Mouse (Mus musculus): ENCODE measurements around the gene Pdxk. TPM values are rescaled to one million over a fixed set of nuclear protein-coding genes. Genes with fewer than 3 reads are reported as not detected.

Pdxk gene
- polyA plus RNA-seq, 1 experiment from 2014 or later = 12.4 TPM

DNA sequence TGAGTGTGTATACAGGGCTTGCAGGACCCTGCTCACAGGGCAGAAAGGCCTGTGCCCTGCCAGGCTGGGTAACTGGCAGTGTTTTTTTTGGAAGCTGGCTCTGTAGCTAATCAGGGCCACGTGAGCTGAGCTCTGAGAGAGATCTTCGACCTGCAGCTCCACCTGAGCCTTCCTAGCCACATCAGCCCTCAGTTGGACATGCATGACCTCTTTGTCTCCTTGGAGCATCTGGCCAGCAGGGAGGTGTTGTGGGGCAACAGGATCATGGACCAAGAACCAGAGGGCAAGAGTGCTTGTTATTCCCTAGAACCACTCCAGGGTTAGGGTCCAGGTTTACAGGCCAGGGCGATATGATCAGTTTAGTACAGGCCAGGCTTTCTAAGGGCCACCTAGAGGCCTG, 17.4 kb downstream of the Pdxk start:
- no peaks in the 10 kb centered on the region for H3K4me1 ChIP-seq (ENCODE audit: control insufficient read depth, insufficient read depth, low read length)
- 92% methylated on average over 3 of the region's 3 CpGs for WGBS
- no peak overlapping the region for H3K4me2 ChIP-seq (ENCODE audit: low read depth, low read length)
- H3K36me3 ChIP-seq (ENCODE audit: control insufficient read depth, insufficient read depth, low read length) = peaks cover 4% of the 10 kb centered on the region
- no peak for ATAC-seq (ENCODE audit: insufficient read depth, low FRiP score)
- no peak overlapping the region for H3K27ac ChIP-seq (ENCODE audit: low read length)
- no peaks in the 10 kb centered on the region for H3K9me3 ChIP-seq (replicated peaks; ENCODE audit: control insufficient read depth, low read length)
- no peak overlapping the region for H3K9ac ChIP-seq (ENCODE audit: low read length)
- H3K27me3 ChIP-seq (ENCODE audit: control insufficient read depth, insufficient read depth, low read length) = no peaks in the 10 kb centered on the region
- no peak overlapping the region for H3K4me3 ChIP-seq (replicated peaks; ENCODE audit: low read length)

- no peaks in the 10 kb centered on the region for H3K9me3 ChIP-seq (replicated peaks; ENCODE audit: control insufficient read depth, low read length)
Measured at GRCm38 (mm10) chr10:78446195-78446594, 18.6 kb downstream of the Pdxk start.

GRCm38 (mm10) chr10:78442292-78442691, 22.5 kb downstream of the Pdxk start:
- no peak for ATAC-seq (ENCODE audit: insufficient read depth, low FRiP score)
- Histone ChIP-seq H3K36me3 (ENCODE audit: control insufficient read depth, insufficient read depth, low read length) (peaks cover 4% of the 10 kb centered on the region), H3K4me1 (ENCODE audit: control insufficient read depth, insufficient read depth, low read length) (no peaks in the 10 kb centered on the region), H3K9me3 (replicated peaks; ENCODE audit: control insufficient read depth, low read length) (no peaks in the 10 kb centered on the region), H3K9ac (ENCODE audit: low read length) (no peak overlapping the region), H3K4me2 (ENCODE audit: low read depth, low read length) (no peak overlapping the region), H3K4me3 (replicated peaks; ENCODE audit: low read length) (no peak overlapping the region), H3K27ac (ENCODE audit: low read length) (no peak overlapping the region), H3K27me3 (ENCODE audit: control insufficient read depth, insufficient read depth, low read length) (no peaks in the 10 kb centered on the region)
- 87% methylated on average over 3 of the region's 3 CpGs for WGBS

More at GRCm38 (mm10) chr10:78446195-78446594, 18.6 kb downstream of the Pdxk start:
- WGBS = 89% methylated on average over 3 of the region's 3 CpGs
- H3K4me1 ChIP-seq (ENCODE audit: control insufficient read depth, insufficient read depth, low read length) = no peaks in the 10 kb centered on the region
- H3K4me3 ChIP-seq (replicated peaks; ENCODE audit: low read length) = no peak overlapping the region
- no peak overlapping the region for H3K27ac ChIP-seq (ENCODE audit: low read length)
- H3K4me2 ChIP-seq (ENCODE audit: low read depth, low read length) = no peak overlapping the region
- H3K9ac ChIP-seq (ENCODE audit: low read length) = no peak overlapping the region
- H3K27me3 ChIP-seq (ENCODE audit: control insufficient read depth, insufficient read depth, low read length) = no peaks in the 10 kb centered on the region
- H3K36me3 ChIP-seq (ENCODE audit: control insufficient read depth, insufficient read depth, low read length) = peaks cover 4% of the 10 kb centered on the region
- no peak for ATAC-seq (ENCODE audit: insufficient read depth, low FRiP score)

DNA sequence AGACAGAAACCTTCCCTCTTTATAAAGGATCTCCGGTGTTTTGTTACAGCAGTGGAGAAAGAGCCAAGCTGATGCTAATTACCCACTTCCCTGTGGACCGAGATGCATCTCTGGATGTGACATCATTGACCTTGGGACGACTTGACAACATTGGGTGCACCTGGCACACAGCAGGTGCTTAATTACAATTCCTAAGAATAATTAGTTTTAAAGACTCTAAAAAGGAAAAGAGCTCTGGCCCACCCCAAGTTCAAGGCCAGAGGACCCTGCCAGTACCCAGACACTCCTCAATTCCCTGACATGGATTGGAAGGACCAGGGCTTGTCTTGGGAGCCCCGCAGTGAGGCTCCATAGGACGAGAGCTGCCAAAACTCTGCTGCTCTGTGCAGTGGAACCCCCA, 23.2 kb downstream of the Pdxk start:
- Histone ChIP-seq H3K27me3 (ENCODE audit: control insufficient read depth, insufficient read depth, low read length) (no peaks in the 10 kb centered on the region), H3K36me3 (ENCODE audit: control insufficient read depth, insufficient read depth, low read length) (peaks cover 4% of the 10 kb centered on the region), H3K4me1 (ENCODE audit: control insufficient read depth, insufficient read depth, low read length) (no peaks in the 10 kb centered on the region), H3K27ac (ENCODE audit: low read length) (no peak overlapping the region), H3K9me3 (replicated peaks; ENCODE audit: control insufficient read depth, low read length) (no peaks in the 10 kb centered on the region), H3K4me2 (ENCODE audit: low read depth, low read length) (no peak overlapping the region), H3K9ac (ENCODE audit: low read length) (no peak overlapping the region), H3K4me3 (replicated peaks; ENCODE audit: low read length) (no peak overlapping the region)
- ATAC-seq (ENCODE audit: insufficient read depth, low FRiP score) = no peak
- 86% methylated on average over 5 of the region's 5 CpGs for WGBS

- H3K9ac ChIP-seq (ENCODE audit: low read length) = no peak overlapping the region
- H3K9me3 ChIP-seq (replicated peaks; ENCODE audit: control insufficient read depth, low read length) = no peaks in the 10 kb centered on the region
- WGBS = 62% methylated on average over 9 of the region's 9 CpGs
- H3K27me3 ChIP-seq (ENCODE audit: control insufficient read depth, insufficient read depth, low read length) = no peaks in the 10 kb centered on the region
- H3K4me3 ChIP-seq (replicated peaks; ENCODE audit: low read length) = no peak overlapping the region
- H3K4me1 ChIP-seq (ENCODE audit: control insufficient read depth, insufficient read depth, low read length) = no peaks in the 10 kb centered on the region
- H3K36me3 ChIP-seq (ENCODE audit: control insufficient read depth, insufficient read depth, low read length) = peaks cover 4% of the 10 kb centered on the region
- ATAC-seq (ENCODE audit: insufficient read depth, low FRiP score) = no peak
- H3K4me2 ChIP-seq (ENCODE audit: low read depth, low read length) = no peak overlapping the region
- H3K27ac ChIP-seq (ENCODE audit: low read length) = no peak overlapping the region
Measured at GRCm38 (mm10) chr10:78440812-78441211, 24.0 kb downstream of the Pdxk start.

DNA sequence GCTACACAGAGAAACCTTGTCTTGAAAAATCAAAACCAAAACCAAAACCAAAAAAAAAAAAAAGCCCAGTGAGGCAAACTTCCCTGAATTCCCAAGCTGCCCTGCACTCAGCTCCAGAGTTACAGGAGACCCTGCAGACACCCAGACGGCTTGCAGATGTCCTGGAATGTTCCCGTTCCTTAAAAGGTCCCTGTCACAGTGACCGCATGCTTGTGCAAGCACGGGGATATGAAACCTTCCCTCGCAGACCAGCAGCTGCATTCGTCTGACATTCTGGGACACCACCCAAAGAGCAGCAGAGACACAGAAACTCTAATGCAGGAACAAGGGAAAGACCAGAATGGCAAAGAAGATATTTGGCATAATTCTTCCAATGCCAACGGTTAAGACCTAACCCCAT, 24.8 kb downstream of the Pdxk start:
- Histone ChIP-seq H3K4me2 (ENCODE audit: low read depth, low read length) (no peak overlapping the region), H3K4me3 (replicated peaks; ENCODE audit: low read length) (no peak overlapping the region), H3K27me3 (ENCODE audit: control insufficient read depth, insufficient read depth, low read length) (no peaks in the 10 kb centered on the region), H3K4me1 (ENCODE audit: control insufficient read depth, insufficient read depth, low read length) (no peaks in the 10 kb centered on the region), H3K36me3 (ENCODE audit: control insufficient read depth, insufficient read depth, low read length) (peaks cover 4% of the 10 kb centered on the region), H3K9ac (ENCODE audit: low read length) (no peak overlapping the region), H3K9me3 (replicated peaks; ENCODE audit: control insufficient read depth, low read length) (no peaks in the 10 kb centered on the region), H3K27ac (ENCODE audit: low read length) (no peak overlapping the region)
- 80% methylated on average over 7 of the region's 7 CpGs for WGBS
- no peak for ATAC-seq (ENCODE audit: insufficient read depth, low FRiP score)

- WGBS = 63% methylated on average over 5 of the region's 5 CpGs
- Histone ChIP-seq H3K9ac (ENCODE audit: low read length) (no peak overlapping the region), H3K27ac (ENCODE audit: low read length) (no peak overlapping the region), H3K36me3 (ENCODE audit: control insufficient read depth, insufficient read depth, low read length) (peaks cover 4% of the 10 kb centered on the region), H3K9me3 (replicated peaks; ENCODE audit: control insufficient read depth, low read length) (no peaks in the 10 kb centered on the region), H3K4me2 (ENCODE audit: low read depth, low read length) (no peak overlapping the region), H3K27me3 (ENCODE audit: control insufficient read depth, insufficient read depth, low read length) (no peaks in the 10 kb centered on the region), H3K4me3 (replicated peaks; ENCODE audit: low read length) (no peak overlapping the region), H3K4me1 (ENCODE audit: control insufficient read depth, insufficient read depth, low read length) (no peaks in the 10 kb centered on the region)
- no peak for ATAC-seq (ENCODE audit: insufficient read depth, low FRiP score)
Measured at GRCm38 (mm10) chr10:78439550-78439949, 25.2 kb downstream of the Pdxk start.

DNA sequence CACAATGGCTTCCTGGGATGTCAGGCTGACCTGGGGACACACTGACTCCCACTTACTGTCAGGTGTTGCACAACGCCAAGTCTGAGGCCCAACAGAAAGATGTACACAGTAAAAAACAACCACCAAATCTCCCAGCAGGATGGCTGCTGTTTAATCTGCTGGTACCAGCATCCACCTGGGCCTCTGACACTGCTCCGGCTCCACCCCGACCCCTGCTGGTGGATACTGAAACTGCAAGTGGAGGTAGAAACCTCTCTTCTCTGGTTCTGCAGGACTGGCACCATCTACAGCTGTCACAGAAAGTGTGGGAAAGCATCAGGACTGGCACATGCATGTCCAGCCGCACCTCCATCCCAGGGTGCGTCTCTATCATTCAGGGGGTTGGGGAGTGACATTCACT, 26.7 kb downstream of the Pdxk start:
- 10% methylated on average over 5 of the region's 5 CpGs for WGBS
- H3K9me3 ChIP-seq (replicated peaks; ENCODE audit: control insufficient read depth, low read length) = no peaks in the 10 kb centered on the region
- no peak overlapping the region for H3K27ac ChIP-seq (ENCODE audit: low read length)
- H3K4me3 ChIP-seq (replicated peaks; ENCODE audit: low read length) = no peak overlapping the region
- H3K27me3 ChIP-seq (ENCODE audit: control insufficient read depth, insufficient read depth, low read length) = no peaks in the 10 kb centered on the region
- no peaks in the 10 kb centered on the region for H3K36me3 ChIP-seq (ENCODE audit: control insufficient read depth, insufficient read depth, low read length)
- H3K9ac ChIP-seq (ENCODE audit: low read length) = no peak overlapping the region
- no peak overlapping the region for H3K4me2 ChIP-seq (ENCODE audit: low read depth, low read length)
- peak; percentile 32; the same call in 1 of the 2 replicates for ATAC-seq (ENCODE audit: insufficient read depth, low FRiP score)
- no peaks in the 10 kb centered on the region for H3K4me1 ChIP-seq (ENCODE audit: control insufficient read depth, insufficient read depth, low read length)

- H3K9me3 ChIP-seq (replicated peaks; ENCODE audit: control insufficient read depth, low read length) = no peaks in the 10 kb centered on the region
- peaks cover 8% of the 10 kb centered on the region for H3K36me3 ChIP-seq (ENCODE audit: control insufficient read depth, insufficient read depth, low read length)
- no peaks in the 10 kb centered on the region for H3K4me1 ChIP-seq (ENCODE audit: control insufficient read depth, insufficient read depth, low read length)
- H3K4me3 ChIP-seq (replicated peaks; ENCODE audit: low read length) = no peak overlapping the region
- no peak overlapping the region for H3K9ac ChIP-seq (ENCODE audit: low read length)
- H3K27ac ChIP-seq (ENCODE audit: low read length) = no peak overlapping the region
- no peak overlapping the region for H3K4me2 ChIP-seq (ENCODE audit: low read depth, low read length)
- no peaks in the 10 kb centered on the region for H3K27me3 ChIP-seq (ENCODE audit: control insufficient read depth, insufficient read depth, low read length)
- 69% methylated on average over 3 of the region's 3 CpGs for WGBS
- no peak for ATAC-seq (ENCODE audit: insufficient read depth, low FRiP score)
Measured at GRCm38 (mm10) chr10:78432853-78433252, 31.9 kb downstream of the Pdxk start.

GRCm38 (mm10) chr10:78429776-78430175, 35.0 kb downstream of the Pdxk start:
- Histone ChIP-seq H3K4me3 (replicated peaks; ENCODE audit: low read length) (no peak overlapping the region), H3K4me1 (ENCODE audit: control insufficient read depth, insufficient read depth, low read length) (peaks cover 11% of the 10 kb centered on the region), H3K27me3 (ENCODE audit: control insufficient read depth, insufficient read depth, low read length) (no peaks in the 10 kb centered on the region), H3K4me2 (ENCODE audit: low read depth, low read length) (no peak overlapping the region), H3K9me3 (replicated peaks; ENCODE audit: control insufficient read depth, low read length) (no peaks in the 10 kb centered on the region), H3K27ac (ENCODE audit: low read length) (no peak overlapping the region), H3K9ac (ENCODE audit: low read length) (no peak overlapping the region), H3K36me3 (ENCODE audit: control insufficient read depth, insufficient read depth, low read length) (peaks cover 18% of the 10 kb centered on the region)
- 92% methylated on average over 2 of the region's 2 CpGs for WGBS
- no peak for ATAC-seq (ENCODE audit: insufficient read depth, low FRiP score)

Measured in stomach, embryonic 16.5 days (tissue).